Mouse (Mus musculus) liver, embryonic 16.5 days (tissue): Measurements from ENCODE around the gene Ctns. TPM values are rescaled to one million over a fixed set of nuclear protein-coding genes. Genes with fewer than 3 reads are reported as not detected.

Experiments
- ATAC-seq: fragments of 200-750 bp; cut with Nextera tagmentation; 2 replicates; pipeline ENCODE4 v1.8.0; 2017; ENCODE audit warnings: low read depth, mild to moderate bottlenecking, moderate number of reproducible peaks, moderate library complexity
- H3K27ac ChIP-seq: fragments of 300-500 bp; sonication (generic); 2 replicates; pipeline ENCODE4 v1.5.1; 2014; ENCODE audit warnings: mild to moderate bottlenecking, low read length
- H3K27me3 ChIP-seq: fragments of 300-500 bp; sonication (generic); 2 replicates; pipeline ENCODE4 v1.6.1; 2014; ENCODE audit warnings: low read depth, low read length, mixed read lengths; ENCODE audit not compliant: control insufficient read depth, insufficient read depth
- H3K36me3 ChIP-seq: fragments of 300-500 bp; sonication (generic); 2 replicates; pipeline ENCODE4 v1.6.1; 2014; ENCODE audit warnings: mild to moderate bottlenecking; ENCODE audit not compliant: control insufficient read depth, insufficient read depth
- H3K4me1 ChIP-seq: fragments of 300-500 bp; sonication (generic); 2 replicates; pipeline ENCODE4 v1.6.1; 2014; ENCODE audit warnings: low read depth, low read length, mixed read lengths; ENCODE audit not compliant: control insufficient read depth
- H3K4me2 ChIP-seq: fragments of 300-500 bp; sonication (generic); 2 replicates; pipeline ENCODE4 v1.6.1; 2014; ENCODE audit warnings: low read depth, low read length, mixed read lengths
- H3K4me3 ChIP-seq: fragments of 300-500 bp; sonication (generic); 2 replicates; pipeline ENCODE4 v1.5.1; 2014; ENCODE audit warnings: low read depth, mild to moderate bottlenecking, low read length
- H3K9ac ChIP-seq: fragments of 300-500 bp; sonication (generic); 2 replicates; pipeline ENCODE4 v1.6.1; 2014; ENCODE audit warnings: low read depth, low read length
- H3K9me3 ChIP-seq: fragments of 300-500 bp; sonication (generic); replicated peaks from 2 replicates; pipeline ENCODE4 v1.6.1; 2016; ENCODE audit warnings: low read length; ENCODE audit not compliant: control insufficient read depth
- WGBS: fragments of 180-500 bp; shearing (Covaris S2); extraction: QIAGEN DNeasy Blood & Tissue Kit; methylation state at CpG from one replicate; pipeline ENCODE4 v1.1.7; 2014; ENCODE audit not compliant: insufficient replicate concordance; 5-methylcytosine and 5-hydroxymethylcytosine counted together
- polyA plus RNA-seq: library from polyadenylated mRNA; unstranded; fragments of >200 nt; fragmentation: Nextera tagmentation; extraction: Ambion mirVana; gene quantifications from 2 replicates; pipeline ENCODE4 v1.2.1, GENCODE M21; 2015

Ctns gene
- polyA plus RNA-seq, 1 experiment from 2014 or later: 8.6 TPM

- H3K9ac ChIP-seq: no peak overlapping the region
- WGBS: 13% methylated on average over 5 of the region's 5 CpGs
- ATAC-seq: no peak
- H3K27me3 ChIP-seq: peaks cover 24% of the 10 kb centered on the region
- H3K4me1 ChIP-seq: no peaks in the 10 kb centered on the region
- H3K27ac ChIP-seq: no peak overlapping the region
- no peaks in the 10 kb centered on the region for H3K36me3 ChIP-seq
- no peak overlapping the region for H3K4me3 ChIP-seq
- no peak overlapping the region for H3K4me2 ChIP-seq
- no peaks in the 10 kb centered on the region for H3K9me3 ChIP-seq
Observed at GRCm38 (mm10) chr11:73162284-73162683, 36.6 kb downstream of the Ctns start.

GRCm38 (mm10) chr11:73161616-73162015 lies 37.2 kb downstream of the Ctns start:
- Histone ChIP-seq H3K27me3 (peaks cover 24% of the 10 kb centered on the region), H3K9me3 (no peaks in the 10 kb centered on the region), H3K4me3 (no peak overlapping the region), H3K4me1 (no peaks in the 10 kb centered on the region), H3K36me3 (no peaks in the 10 kb centered on the region), H3K9ac (no peak overlapping the region), H3K4me2 (no peak overlapping the region), H3K27ac (no peak overlapping the region)
- no peak for ATAC-seq
- 69% methylated on average over 4 of the region's 4 CpGs for WGBS

- H3K4me3 ChIP-seq: peak overlapping the region; percentile 46; the same call in 1 of the 2 replicates
- H3K9me3 ChIP-seq: no peaks in the 10 kb centered on the region
- no peak overlapping the region for H3K9ac ChIP-seq
- H3K4me2 ChIP-seq: peak overlapping the region; percentile 65
- no peak overlapping the region for H3K27ac ChIP-seq
- WGBS: 33% methylated on average over 6 of the region's 6 CpGs
- H3K4me1 ChIP-seq: no peaks in the 10 kb centered on the region
- peaks cover 24% of the 10 kb centered on the region for H3K27me3 ChIP-seq
- no peaks in the 10 kb centered on the region for H3K36me3 ChIP-seq
- ATAC-seq: no peak
Observed at GRCm38 (mm10) chr11:73160811-73161200, 38.0 kb downstream of the Ctns start.

- Histone ChIP-seq H3K9me3 (no peaks in the 10 kb centered on the region), H3K36me3 (no peaks in the 10 kb centered on the region), H3K4me2 (peak within 1 kb of the TSS; percentile 65), H3K4me1 (no peaks in the 10 kb centered on the region), H3K4me3 (peak within 1 kb of the TSS; percentile 46), H3K9ac (peak within 1 kb of the TSS; percentile 28; the same call in 1 of the 2 replicates), H3K27ac (no peak within 1 kb of the TSS), H3K27me3 (peaks cover 24% of the 10 kb centered on the region)
- WGBS: 3% methylated on average over 49 of the region's 49 CpGs
- peak; percentile 69 for ATAC-seq
Observed at GRCm38 (mm10) chr11:73159957-73160810, 38.7 kb downstream of the Ctns start, which contains the start of gene P2rx5. Gene P2rx5, plus strand, starts transcription at chr11:73160421.

- Histone ChIP-seq H3K4me1 (no peaks in the 10 kb centered on the region), H3K4me3 (no peak overlapping the region), H3K9me3 (no peaks in the 10 kb centered on the region), H3K9ac (no peak overlapping the region), H3K36me3 (no peaks in the 10 kb centered on the region), H3K27ac (no peak overlapping the region), H3K4me2 (no peak overlapping the region), H3K27me3 (peaks cover 9% of the 10 kb centered on the region)
- no peak for ATAC-seq
- 57% methylated on average over 6 of the region's 6 CpGs for WGBS
Observed at GRCm38 (mm10) chr11:73155071-73155470, 43.8 kb downstream of the Ctns start.

GRCm38 (mm10) chr11:73148209-73148608 lies 50.6 kb downstream of the Ctns start:
- no peak overlapping the region for H3K9ac ChIP-seq
- no peaks in the 10 kb centered on the region for H3K27me3 ChIP-seq
- no peak overlapping the region for H3K4me2 ChIP-seq
- no peaks in the 10 kb centered on the region for H3K9me3 ChIP-seq
- H3K4me1 ChIP-seq: no peaks in the 10 kb centered on the region
- H3K27ac ChIP-seq: no peak overlapping the region
- H3K4me3 ChIP-seq: no peak overlapping the region
- ATAC-seq: no peak
- no peaks in the 10 kb centered on the region for H3K36me3 ChIP-seq
- WGBS: 72% methylated on average over 9 of the region's 9 CpGs

- Histone ChIP-seq H3K4me1 (no peaks in the 10 kb centered on the region), H3K27ac (no peak overlapping the region), H3K9ac (no peak overlapping the region), H3K27me3 (no peaks in the 10 kb centered on the region), H3K9me3 (no peaks in the 10 kb centered on the region), H3K36me3 (no peaks in the 10 kb centered on the region), H3K4me2 (no peak overlapping the region), H3K4me3 (no peak overlapping the region)
- WGBS: 49% methylated on average over 7 of the region's 7 CpGs
- no peak for ATAC-seq
Observed at GRCm38 (mm10) chr11:73146975-73147365, 51.9 kb downstream of the Ctns start.

- no peaks in the 10 kb centered on the region for H3K4me1 ChIP-seq
- WGBS: 60% methylated on average over 11 of the region's 11 CpGs
- ATAC-seq: no peak
Observed at GRCm38 (mm10) chr11:73146026-73146974, 52.5 kb downstream of the Ctns start.

More at GRCm38 (mm10) chr11:73146026-73146974, 52.5 kb downstream of the Ctns start:
- Histone ChIP-seq H3K27ac (no peak overlapping the region), H3K27me3 (no peaks in the 10 kb centered on the region), H3K36me3 (no peaks in the 10 kb centered on the region), H3K4me3 (no peak overlapping the region), H3K9me3 (no peaks in the 10 kb centered on the region), H3K9ac (no peak overlapping the region), H3K4me2 (no peak overlapping the region)
